Mouse (Mus musculus) CD4-positive helper T cell, adult 2 months (primary cell): ENCODE results near the gene Dmrtb1.

Source experiments
- DNase-seq: peaks from one replicate; pipeline ENCODE4 v3.0.0-alpha.2; 2012; ENCODE audit warnings: low read depth, missing footprints, low spot score

The Dmrtb1 gene

GRCm38 (mm10) chr4:107684130-107684529, at the start of gene Dmrtb1:
TSS of gene Dmrtb1 (minus strand) at chr4:107684230.
- DNase-seq: no peak

GRCm38 (mm10) chr4:107733603-107734002, 49.6 kb upstream of the Dmrtb1 start:
- DNase-seq: no peak

GRCm38 (mm10) chr4:107732624-107733023, 48.6 kb upstream of the Dmrtb1 start:
- DNase-seq: no peak

DNA sequence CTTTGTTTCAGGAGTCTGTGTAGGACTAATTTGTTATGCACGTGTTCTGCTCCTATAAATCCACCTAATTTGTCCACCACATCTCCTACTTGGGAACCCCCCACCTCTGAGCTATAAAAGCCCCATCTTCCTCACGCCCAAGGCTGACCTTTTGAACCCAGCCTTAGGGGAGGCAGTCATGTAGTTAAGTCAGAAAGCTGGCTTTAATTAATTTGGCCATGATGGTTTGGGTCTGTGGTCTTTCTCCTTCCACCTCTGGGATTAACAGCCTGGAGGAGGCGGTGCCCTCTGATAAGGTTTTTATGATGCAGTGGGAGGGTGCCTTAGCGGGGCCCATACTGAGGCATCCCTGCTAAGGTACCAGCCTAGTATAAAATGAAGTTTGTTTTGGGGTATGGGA, 48.2 kb upstream of the Dmrtb1 start:
- no peak for DNase-seq

GRCm38 (mm10) chr4:107731088-107731465, 47.0 kb upstream of the Dmrtb1 start:
- no peak for DNase-seq

DNA sequence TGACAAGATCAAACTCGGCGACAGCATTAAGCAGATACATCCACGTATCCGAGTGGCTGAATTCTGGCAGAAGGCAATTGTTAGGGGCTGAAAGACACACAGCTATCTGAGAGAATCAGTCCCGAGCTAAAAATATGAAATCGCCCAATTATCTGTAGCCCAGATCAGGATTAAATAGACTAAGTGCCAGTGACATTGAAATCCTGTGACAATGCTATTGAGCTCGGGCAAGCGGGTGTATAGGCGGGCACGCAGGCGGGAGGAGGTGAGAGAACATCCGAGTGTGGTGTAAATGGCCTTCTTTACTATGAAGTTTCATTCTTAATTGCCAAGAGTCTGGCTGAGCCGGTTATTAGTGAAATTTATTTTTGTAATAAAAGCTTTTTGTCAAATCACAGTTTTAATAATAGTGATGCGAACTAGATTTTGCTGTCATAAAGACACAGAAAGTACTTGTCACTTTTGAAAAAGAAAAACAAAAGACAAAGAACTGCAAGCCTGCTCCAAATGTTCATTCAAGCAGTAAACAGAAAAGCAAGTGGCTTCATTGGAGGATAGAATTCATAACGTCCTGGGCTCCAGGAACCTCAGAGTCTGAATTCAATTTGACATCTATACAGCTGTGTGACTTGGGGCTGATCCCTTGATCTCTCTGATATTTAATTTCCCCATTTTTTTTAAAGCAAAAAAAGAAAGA, 46.5 kb upstream of the Dmrtb1 start:
- no peak for DNase-seq

- no peak for DNase-seq
Observed at GRCm38 (mm10) chr4:107725432-107725831, 41.4 kb upstream of the Dmrtb1 start.

DNA sequence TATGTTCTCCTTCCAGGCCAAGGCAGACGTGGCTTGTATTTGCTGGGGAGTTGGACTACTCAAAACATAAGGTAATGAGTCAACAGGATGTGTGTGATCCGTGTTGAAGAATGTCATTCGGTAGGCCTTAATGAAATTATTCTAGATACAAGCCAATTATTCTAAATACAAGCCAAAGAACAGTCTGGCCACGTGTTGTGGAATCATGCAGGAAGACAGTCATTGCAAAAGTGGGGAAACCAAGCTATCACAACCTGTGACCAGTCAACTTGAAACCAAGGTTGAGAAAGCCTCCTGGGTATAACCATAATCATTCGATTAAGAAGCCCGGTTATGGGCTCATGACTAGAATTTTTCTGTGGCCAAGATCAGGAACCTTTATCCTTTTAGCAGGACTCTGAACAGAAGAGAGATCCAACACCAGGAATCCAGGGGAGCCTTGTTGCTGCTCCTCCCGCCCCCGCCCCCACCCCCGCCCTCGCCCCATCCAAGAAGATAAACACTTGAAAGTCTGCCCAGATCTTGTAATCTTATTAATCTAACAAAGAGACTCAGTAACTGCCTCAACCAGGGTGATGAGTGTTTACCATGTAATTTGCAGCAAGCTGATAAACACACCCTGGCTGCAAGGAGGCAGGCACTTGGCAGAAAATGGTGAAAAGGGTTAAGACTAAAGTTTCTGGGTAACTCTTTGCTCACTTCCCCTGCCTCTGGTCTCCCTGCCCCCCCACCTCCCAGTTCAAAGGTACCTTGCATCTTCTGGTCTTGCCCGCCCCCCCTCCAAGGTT, 36.2 kb upstream of the Dmrtb1 start:
- DNase-seq: no peak

DNA sequence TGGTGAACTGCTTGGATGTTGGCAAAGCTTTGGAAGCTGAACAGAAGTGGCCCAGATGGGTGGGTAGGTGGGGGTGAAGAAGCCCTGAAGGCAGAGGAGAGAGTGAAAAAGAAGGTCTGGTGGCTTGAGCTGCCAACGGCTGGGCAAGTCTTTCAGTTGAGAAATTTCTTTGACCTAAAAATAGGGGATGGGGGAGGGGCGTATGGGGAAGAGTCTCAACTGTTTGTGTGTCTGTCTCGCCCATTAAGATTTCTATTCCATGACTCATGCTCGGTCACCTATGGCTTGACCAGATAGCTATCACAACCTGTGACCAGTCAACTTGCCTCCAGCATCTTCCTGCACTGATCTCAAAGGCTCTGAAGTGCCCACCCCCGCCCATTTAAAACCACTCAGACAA, 35.1 kb upstream of the Dmrtb1 start:
- no peak for DNase-seq

DNA sequence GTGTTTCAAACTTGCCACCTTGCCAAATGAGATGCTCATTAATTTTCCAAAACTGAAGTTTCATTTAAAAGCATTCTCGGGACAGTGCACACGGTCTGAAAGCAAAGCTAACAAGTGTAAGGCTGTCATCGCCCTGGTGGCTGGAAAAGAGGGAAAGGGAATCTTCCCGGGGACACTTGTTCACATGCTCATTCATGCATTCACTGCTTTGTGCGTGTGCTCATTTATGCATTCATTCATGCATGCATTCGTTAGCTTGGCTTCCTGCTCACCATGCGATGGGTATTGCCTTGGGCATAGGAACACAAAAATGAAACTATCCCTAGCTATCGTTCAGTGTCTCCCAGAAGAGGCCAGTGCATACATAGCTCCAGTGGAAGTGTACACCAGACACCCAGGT, 34.7 kb upstream of the Dmrtb1 start:
- DNase-seq: no peak

DNA sequence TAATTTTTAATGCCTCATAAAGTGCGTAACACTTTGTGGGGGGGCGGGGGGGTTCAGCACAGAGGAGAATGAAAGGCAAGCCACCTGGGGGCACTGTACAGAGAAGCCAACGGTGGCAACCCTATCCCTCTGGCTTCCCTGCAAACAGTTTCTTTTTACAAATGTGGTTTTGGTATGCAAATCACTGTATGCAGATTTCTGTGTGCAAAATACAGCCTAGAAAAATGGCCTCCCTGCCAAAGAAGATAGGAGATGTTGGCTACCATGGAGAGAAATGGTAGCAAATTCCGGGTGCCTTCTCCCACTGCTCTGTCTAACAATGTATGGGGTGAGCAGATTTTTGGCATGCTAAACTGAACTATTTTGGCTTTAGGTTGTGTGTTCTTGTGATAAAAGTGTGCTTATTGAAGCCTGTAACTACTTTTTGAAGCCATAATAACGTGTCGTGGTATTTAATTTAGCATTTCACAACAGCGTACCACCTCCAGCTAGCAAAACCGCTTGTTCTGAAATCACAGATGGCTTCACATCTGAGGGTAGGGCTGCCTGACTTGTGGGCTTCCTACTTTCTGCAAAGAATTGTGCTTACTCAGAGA, 33.8 kb upstream of the Dmrtb1 start:
- no peak for DNase-seq

- DNase-seq: no peak
Observed at GRCm38 (mm10) chr4:107716754-107717299, 32.8 kb upstream of the Dmrtb1 start.

GRCm38 (mm10) chr4:107706884-107707283, 22.9 kb upstream of the Dmrtb1 start:
- no peak for DNase-seq

DNA sequence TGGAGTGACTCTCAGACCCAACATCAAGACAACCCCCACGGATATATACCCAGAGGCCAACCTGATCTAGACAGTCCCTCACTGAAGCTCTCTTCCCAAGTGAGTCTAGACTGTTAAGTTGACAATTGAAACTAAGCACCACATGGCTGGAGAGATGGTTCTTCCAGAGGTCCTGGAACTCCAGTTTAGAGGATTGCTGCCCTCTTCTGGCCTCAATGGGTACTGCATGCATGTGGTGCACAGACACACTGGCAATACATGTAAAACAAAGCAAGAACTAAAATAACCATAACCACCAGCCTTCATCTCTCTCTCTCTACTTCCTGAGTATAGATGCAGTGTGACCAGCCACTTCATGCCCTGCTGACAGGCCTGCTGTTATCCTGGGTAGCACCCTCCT, 20.2 kb upstream of the Dmrtb1 start:
- no peak for DNase-seq

GRCm38 (mm10) chr4:107701679-107702078, 17.6 kb upstream of the Dmrtb1 start:
- DNase-seq: no peak

DNA sequence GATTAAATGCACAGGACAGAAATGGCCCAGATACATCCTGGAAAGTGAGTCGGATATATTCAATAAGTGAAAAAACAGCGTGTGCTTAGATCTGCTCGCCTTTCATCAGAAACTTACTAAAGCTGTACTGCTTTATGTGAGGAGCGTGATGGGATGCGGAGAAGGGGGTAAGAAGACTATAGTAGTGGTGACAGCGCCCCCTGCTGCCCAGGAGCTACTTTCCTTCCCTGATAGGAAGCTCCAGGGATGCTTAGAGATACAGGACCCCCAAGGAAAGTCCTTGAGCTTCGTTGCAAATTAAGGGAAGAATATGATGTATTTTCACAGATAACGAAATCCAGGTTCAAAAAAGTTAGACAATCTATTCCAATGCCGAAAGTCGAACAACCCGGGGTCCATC, 17.1 kb upstream of the Dmrtb1 start:
- DNase-seq: no peak

DNA sequence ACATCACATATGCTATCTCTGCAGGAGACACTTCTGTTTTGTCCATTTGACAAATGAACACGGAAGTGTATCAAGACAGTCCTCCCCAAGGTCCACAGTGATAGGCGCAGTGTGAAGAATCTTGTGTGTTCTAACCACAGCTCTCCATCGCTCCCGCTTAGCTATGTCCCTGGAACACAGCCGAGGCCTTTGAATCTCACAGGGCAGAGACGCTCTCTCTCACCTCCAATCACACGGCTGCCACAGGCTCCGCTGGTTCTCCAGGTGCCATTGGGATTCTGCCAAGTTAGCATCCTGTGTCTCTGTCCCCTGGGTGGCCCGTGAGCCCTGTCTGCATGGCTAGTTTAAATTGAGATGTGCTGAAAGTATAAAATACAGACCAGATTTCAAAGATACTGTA, 15.2 kb upstream of the Dmrtb1 start:
- no peak for DNase-seq

DNA sequence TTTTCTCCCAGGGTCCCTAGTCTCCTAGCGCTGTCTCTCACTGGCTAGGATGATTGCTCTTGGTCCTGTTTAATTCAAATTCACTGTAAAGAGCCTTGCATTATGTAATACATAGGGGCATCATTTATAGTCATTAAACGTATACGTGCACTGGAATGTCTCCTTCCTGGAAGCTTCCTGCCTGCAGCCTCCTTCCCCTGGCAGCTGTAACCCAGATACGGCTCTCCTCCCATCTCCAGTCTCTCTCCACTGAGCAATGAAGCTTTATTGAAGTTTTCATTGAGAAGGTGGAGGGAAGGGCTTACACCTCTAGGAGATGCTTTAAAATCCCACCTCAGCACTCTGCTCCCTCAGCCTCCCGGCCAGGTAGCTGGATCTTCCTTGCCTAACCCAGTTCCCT, 9.8 kb upstream of the Dmrtb1 start:
- no peak for DNase-seq

DNA sequence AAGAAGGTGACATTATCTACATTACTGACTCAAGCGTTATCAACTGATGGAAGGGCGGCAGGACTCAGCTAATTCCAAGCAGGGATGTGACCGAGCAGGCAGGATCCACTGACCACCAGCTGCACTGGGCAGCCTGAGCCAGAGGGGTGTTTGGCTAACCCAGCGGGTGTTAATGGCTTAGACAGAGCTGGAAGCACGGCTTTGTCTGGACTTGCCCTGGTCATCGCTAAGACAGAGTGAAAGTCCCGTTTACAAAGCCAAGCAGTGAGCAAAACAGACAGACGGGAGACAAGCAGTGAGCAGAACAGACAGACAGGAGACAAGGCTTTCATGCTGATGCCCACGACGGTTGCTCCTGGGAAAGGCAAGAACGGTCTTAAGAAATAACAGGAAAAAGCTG, 4.2 kb upstream of the Dmrtb1 start:
- DNase-seq: no peak

- DNase-seq: no peak
Observed at GRCm38 (mm10) chr4:107687127-107687526, 3.1 kb upstream of the Dmrtb1 start.

GRCm38 (mm10) chr4:107683006-107683756, 849 bp downstream of the Dmrtb1 start:
- no peak for DNase-seq
